Mouse (Mus musculus) 416B (cell line): ENCODE results near the gene Gfpt1.

Source experiments
- DNase-seq: peaks from one replicate; pipeline ENCODE4 v3.0.0; 2011; ENCODE audit warnings: low read depth

Gfpt1 gene

GRCm38 (mm10) chr6:87101281-87101954 is 58.8 kb downstream of the Gfpt1 start:
- DNase-seq: peak; percentile 84

GRCm38 (mm10) chr6:87101955-87102353 is 59.3 kb downstream of the Gfpt1 start:
- DNase-seq: no peak

GRCm38 (mm10) chr6:87102421-87102911 is 59.8 kb downstream of the Gfpt1 start:
- DNase-seq: no peak

- DNase-seq: no peak
These were observed 60.7 kb downstream of the Gfpt1 start for GRCm38 (mm10) chr6:87103314-87103713.

GRCm38 (mm10) chr6:87104123-87104796 is 61.6 kb downstream of the Gfpt1 start, which contains the start of gene D6Ertd527e:
D6Ertd527e (plus strand) TSS chr6:87104746.
- DNase-seq: no peak

- DNase-seq: no peak
These were observed 68.8 kb downstream of the Gfpt1 start for GRCm38 (mm10) chr6:87111493-87111892.

- no peak for DNase-seq
These were observed 69.5 kb downstream of the Gfpt1 start for GRCm38 (mm10) chr6:87112125-87112524.

- DNase-seq: no peak
These were observed 73.3 kb downstream of the Gfpt1 start for GRCm38 (mm10) chr6:87115981-87116380.

GRCm38 (mm10) chr6:87116596-87116995 is 74.0 kb downstream of the Gfpt1 start:
- no peak for DNase-seq

GRCm38 (mm10) chr6:87119066-87119837 is 76.6 kb downstream of the Gfpt1 start:
- DNase-seq: no peak

- DNase-seq: no peak
These were observed 77.3 kb downstream of the Gfpt1 start for GRCm38 (mm10) chr6:87119975-87120374.

- DNase-seq: peak; percentile 10
These were observed 78.0 kb downstream of the Gfpt1 start for GRCm38 (mm10) chr6:87120661-87121060.

GRCm38 (mm10) chr6:87121961-87122360 is 79.3 kb downstream of the Gfpt1 start:
- DNase-seq: no peak

- no peak for DNase-seq
These were observed 80.8 kb downstream of the Gfpt1 start for GRCm38 (mm10) chr6:87123406-87123805.

- no peak for DNase-seq
These were observed 81.3 kb downstream of the Gfpt1 start for GRCm38 (mm10) chr6:87123973-87124372.

- DNase-seq: no peak
These were observed 84.6 kb downstream of the Gfpt1 start for GRCm38 (mm10) chr6:87127049-87127753.

- DNase-seq: no peak
These were observed 87.2 kb downstream of the Gfpt1 start for GRCm38 (mm10) chr6:87129861-87130260.

- DNase-seq: no peak
These were observed 88.0 kb downstream of the Gfpt1 start for GRCm38 (mm10) chr6:87130628-87131027.

GRCm38 (mm10) chr6:87131078-87131477 is 88.4 kb downstream of the Gfpt1 start:
- DNase-seq: no peak

GRCm38 (mm10) chr6:87133520-87133919 is 90.9 kb downstream of the Gfpt1 start:
- DNase-seq: no peak

- DNase-seq: no peak
These were observed 91.4 kb downstream of the Gfpt1 start for GRCm38 (mm10) chr6:87133966-87134546.

- DNase-seq: no peak
These were observed 95.8 kb downstream of the Gfpt1 start for GRCm38 (mm10) chr6:87138479-87138878.
